Mouse (Mus musculus) bone marrow macrophage, adult 2 months (primary cell): ENCODE results near the gene Jak3.
"Not testable (repeated sequence)": the region's sequence is repeated elsewhere in the genome, so short reads cannot be mapped to it uniquely, and the experiment has no call there.

Source experiments
- CTCF ChIP-seq: IDR thresholded peaks from 2 replicates; pipeline ENCODE4 v1.5.1; 2012; ENCODE audit warnings: low read depth, mild to moderate bottlenecking, low read length, moderate library complexity
- POLR2A ChIP-seq: IDR thresholded peaks from 2 replicates; pipeline ENCODE4 v1.6.1; 2012; ENCODE audit warnings: mild to moderate bottlenecking, low read depth, low read length, borderline replicate concordance

- TF ChIP-seq CTCF, POLR2A: not testable (repeated sequence)
These were observed 62.2 kb downstream of the Jak3 start for GRCm38 (mm10) chr8:71738316-71738715.
